Mouse (Mus musculus): ENCODE results near the gene Mfap3l. TPM values are rescaled to one million over a fixed set of nuclear protein-coding genes. Genes with fewer than 3 reads are reported as not detected.
A peak's percentile ranks its signal among the peaks of the same experiment; 100 is the strongest.
"Not testable (repeated sequence)": the region's sequence is repeated elsewhere in the genome, so short reads cannot be mapped to it uniquely, and the experiment has no call there.

Gene Mfap3l
- polyA plus RNA-seq (2015; fragmentation: Nextera tagmentation; extraction: Ambion mirVana): 6.5 and 6.8 TPM in 2 replicates

DNA sequence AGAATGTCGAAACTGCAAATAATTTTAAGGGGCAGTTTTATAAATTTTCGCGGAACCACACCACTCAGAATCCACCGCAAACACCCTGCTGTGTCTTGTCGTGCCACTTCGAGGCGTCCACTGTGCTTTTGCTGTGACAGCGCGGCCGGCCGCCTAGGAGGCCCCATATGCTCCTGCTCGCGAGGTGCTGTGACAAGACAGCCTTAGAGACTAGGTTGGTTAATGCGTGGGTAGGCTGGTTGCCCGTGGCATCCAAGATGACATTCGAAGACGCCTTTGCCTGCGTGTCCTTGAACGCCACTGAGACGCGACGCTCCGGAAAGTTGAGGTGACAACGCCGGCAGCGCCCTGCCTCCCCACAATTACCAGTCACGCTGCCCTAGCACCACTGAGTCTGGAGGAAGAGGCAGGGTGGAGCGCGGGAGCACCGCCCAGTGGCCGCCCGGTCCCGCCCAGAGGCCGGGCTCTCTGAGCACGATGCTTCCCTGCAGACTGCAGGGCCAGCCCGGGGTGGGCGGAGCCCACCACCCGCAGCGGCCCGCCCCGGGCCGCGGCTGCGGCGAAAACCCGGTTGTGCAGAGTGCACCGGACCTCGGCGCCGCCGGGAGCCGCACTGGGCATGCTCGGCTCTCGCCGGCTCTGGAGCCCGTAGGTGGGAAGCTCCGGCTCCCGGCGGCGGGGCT lies at the start of gene Mfap3l:
Gene Mfap3l (plus strand): TSS at position 578 of the 683 bp plus-strand sequence.
- Histone ChIP-seq H3K9ac (replicated peaks; ENCODE audit: low read length) (peak within 1 kb of the TSS; percentile 75), H3K27ac (ENCODE audit: low read length) (peak within 1 kb of the TSS; percentile 64), H3K9me3 (ENCODE audit: low read length) (no peaks in the 10 kb centered on the region), H3K27me3 (ENCODE audit: insufficient read depth, low read length) (peaks cover 15% of the 10 kb centered on the region), H3K4me2 (replicated peaks; ENCODE audit: low read depth, low read length) (peak within 1 kb of the TSS; percentile 98), H3K4me1 (ENCODE audit: insufficient read depth, low read length) (peaks cover 8% of the 10 kb centered on the region), H3K36me3 (ENCODE audit: insufficient read depth, low read length) (no peaks in the 10 kb centered on the region), H3K4me3 (ENCODE audit: low read length) (peak within 1 kb of the TSS; percentile 65)
- peak; percentile 99 for ATAC-seq (ENCODE audit: low FRiP score, low TSS enrichment)
- WGBS: 1% methylated on average over 55 of the region's 60 CpGs

DNA sequence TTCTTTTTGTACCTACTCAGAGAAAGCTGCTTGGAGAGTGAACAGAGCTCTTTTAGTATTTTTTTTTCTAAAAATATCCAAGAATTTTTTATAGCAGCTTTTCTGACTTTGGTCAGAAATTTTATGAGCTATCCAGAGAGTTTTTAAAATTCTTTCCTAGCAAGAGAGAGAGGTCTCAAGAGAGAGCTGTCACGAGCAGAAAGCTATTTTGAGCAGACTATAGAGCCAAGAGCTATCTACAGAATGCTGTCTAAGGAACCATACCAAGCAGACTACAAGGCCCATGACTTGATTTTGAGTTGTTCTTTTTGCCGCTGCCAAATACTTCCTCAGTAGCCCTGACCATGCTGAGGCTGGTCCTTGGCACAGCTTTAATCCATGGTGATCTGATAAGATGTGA lies 49.3 kb upstream of the Mfap3l start:
- no peak overlapping the region for H3K4me3 ChIP-seq (ENCODE audit: low read length)
- WGBS: 61% methylated on average over 2 of the region's 2 CpGs
- no peak overlapping the region for H3K4me2 ChIP-seq (replicated peaks; ENCODE audit: low read depth, low read length)
- H3K9ac ChIP-seq (replicated peaks; ENCODE audit: low read length): no peak overlapping the region
- H3K4me1 ChIP-seq (ENCODE audit: insufficient read depth, low read length): no peaks in the 10 kb centered on the region
- H3K36me3 ChIP-seq (ENCODE audit: insufficient read depth, low read length): no peaks in the 10 kb centered on the region
- H3K27me3 ChIP-seq (ENCODE audit: insufficient read depth, low read length): no peaks in the 10 kb centered on the region
- H3K9me3 ChIP-seq (ENCODE audit: low read length): no peaks in the 10 kb centered on the region
- no peak for ATAC-seq (ENCODE audit: low FRiP score, low TSS enrichment)
- no peak overlapping the region for H3K27ac ChIP-seq (ENCODE audit: low read length)

DNA sequence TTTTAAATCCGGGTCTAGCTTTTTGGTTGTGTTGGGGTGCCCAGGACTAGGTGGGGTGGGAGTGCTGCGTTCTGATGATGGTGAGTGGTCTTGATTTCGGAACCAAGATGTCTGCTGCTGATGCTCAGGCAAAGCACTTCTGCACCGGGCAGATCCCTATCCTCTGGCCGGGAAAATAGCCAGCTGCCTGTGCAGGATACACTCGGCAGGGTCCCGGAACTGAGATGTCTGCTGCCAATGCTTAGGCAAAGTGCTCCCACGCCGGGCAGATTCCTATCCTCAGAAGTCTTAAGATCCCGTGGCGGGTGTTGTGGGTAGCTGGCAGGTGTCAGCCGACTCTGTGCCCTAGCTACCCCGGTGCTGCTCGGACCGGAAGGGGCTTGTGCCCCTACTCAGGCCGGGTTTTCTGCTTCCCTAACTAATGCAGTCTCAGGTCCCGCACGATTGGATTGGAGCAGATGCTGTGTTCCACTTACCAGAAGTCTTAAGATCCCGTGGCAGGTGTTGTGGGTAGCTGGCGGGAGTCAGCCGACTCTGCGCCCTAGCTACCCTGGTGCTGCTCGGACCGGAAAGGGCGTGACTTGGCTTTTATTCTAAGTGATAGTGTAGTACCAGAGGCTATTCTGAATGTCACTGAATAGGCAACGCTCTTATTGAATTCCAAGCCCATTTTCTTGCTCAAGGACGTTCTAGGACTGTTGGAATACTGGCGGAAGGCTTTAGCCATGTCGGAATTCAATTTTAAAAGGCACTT lies 41.1 kb upstream of the Mfap3l start:
- H3K9me3 ChIP-seq (ENCODE audit: low read length); H3K4me2 ChIP-seq (replicated peaks; ENCODE audit: low read depth, low read length); H3K4me1 ChIP-seq (ENCODE audit: insufficient read depth, low read length); H3K27ac ChIP-seq (ENCODE audit: low read length); H3K9ac ChIP-seq (replicated peaks; ENCODE audit: low read length); ATAC-seq (ENCODE audit: low FRiP score, low TSS enrichment); H3K36me3 ChIP-seq (ENCODE audit: insufficient read depth, low read length); H3K4me3 ChIP-seq (ENCODE audit: low read length); H3K27me3 ChIP-seq (ENCODE audit: insufficient read depth, low read length): not testable (repeated sequence)
- WGBS: 90% methylated on average over 29 of the region's 29 CpGs

DNA sequence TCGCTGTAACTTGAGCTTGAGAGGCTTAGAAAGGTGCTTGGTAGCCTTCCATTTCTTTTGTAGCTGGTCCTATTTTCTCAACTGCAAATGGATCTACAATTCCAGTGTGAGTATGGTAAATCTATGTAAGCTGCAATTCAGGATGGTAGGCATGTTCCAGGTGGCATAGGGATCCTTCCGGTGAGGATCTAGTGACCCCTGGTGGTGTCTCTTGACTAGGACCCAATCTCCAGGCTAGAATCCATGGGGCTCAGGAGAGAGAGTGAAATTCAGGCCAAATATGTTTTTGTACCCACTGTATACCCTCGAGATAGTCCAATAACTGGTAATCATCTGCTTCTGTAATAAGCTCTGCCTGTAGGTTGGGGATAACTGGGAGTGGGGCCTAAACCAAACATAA lies 37.9 kb upstream of the Mfap3l start:
- H3K36me3 ChIP-seq (ENCODE audit: insufficient read depth, low read length): no peaks in the 10 kb centered on the region
- H3K4me1 ChIP-seq (ENCODE audit: insufficient read depth, low read length): no peaks in the 10 kb centered on the region
- H3K9me3 ChIP-seq (ENCODE audit: low read length): no peaks in the 10 kb centered on the region
- no peak for ATAC-seq (ENCODE audit: low FRiP score, low TSS enrichment)
- 66% methylated on average over 3 of the region's 3 CpGs for WGBS
- no peak overlapping the region for H3K27ac ChIP-seq (ENCODE audit: low read length)
- no peak overlapping the region for H3K4me2 ChIP-seq (replicated peaks; ENCODE audit: low read depth, low read length)
- H3K4me3 ChIP-seq (ENCODE audit: low read length): no peak overlapping the region
- H3K9ac ChIP-seq (replicated peaks; ENCODE audit: low read length): no peak overlapping the region
- H3K27me3 ChIP-seq (ENCODE audit: insufficient read depth, low read length): no peaks in the 10 kb centered on the region

DNA sequence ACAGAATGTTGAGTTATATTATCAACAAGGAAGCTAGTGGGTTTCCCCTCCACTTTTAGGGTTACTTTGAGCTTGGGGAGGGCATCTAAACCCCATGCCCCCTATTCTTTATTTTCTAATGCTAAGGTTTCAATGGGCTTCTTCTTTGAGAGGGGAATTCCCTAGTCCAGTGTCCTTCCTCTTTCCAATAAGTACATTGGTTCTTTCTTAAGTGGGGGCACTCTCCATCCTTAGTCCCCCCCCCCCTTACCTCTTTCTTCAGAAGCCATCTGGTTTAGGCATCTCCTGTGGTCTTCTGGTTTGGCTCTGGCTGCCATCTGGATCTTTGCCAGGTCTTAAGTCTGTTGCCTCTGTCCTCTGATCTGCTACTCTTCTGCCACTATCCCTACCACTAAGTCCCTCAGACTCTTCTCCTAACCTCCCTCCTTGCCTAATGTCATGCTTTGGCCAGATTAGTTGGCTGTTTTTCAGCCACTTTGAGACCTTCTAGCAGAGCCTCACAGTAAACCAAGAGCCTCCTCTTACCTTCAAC lies 21.0 kb upstream of the Mfap3l start:
- Histone ChIP-seq H3K36me3 (ENCODE audit: insufficient read depth, low read length) (no peaks in the 10 kb centered on the region), H3K4me3 (ENCODE audit: low read length) (no peak overlapping the region), H3K4me2 (replicated peaks; ENCODE audit: low read depth, low read length) (no peak overlapping the region), H3K9me3 (ENCODE audit: low read length) (no peaks in the 10 kb centered on the region), H3K9ac (replicated peaks; ENCODE audit: low read length) (no peak overlapping the region), H3K4me1 (ENCODE audit: insufficient read depth, low read length) (no peaks in the 10 kb centered on the region), H3K27ac (ENCODE audit: low read length) (no peak overlapping the region), H3K27me3 (ENCODE audit: insufficient read depth, low read length) (no peaks in the 10 kb centered on the region)
- ATAC-seq (ENCODE audit: low FRiP score, low TSS enrichment): no peak

DNA sequence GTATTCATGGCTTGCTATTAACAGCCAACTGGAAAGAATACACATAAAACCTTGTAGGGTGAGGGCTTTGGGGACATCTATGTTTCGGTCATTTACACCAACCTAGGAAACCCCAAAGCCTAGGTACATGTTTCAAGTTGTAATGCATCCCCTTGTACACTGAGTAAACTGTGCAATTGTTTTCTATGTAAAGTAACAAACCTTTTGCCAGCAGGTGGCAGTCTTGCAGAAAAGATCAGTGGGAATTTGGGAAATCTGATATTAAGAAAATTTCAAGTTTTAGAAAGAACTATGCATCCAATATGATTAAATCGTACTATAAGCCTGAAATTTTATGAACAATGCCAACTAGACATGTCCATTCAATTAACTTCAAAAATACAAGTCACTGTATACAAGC lies 15.7 kb upstream of the Mfap3l start:
- ATAC-seq (ENCODE audit: low FRiP score, low TSS enrichment): no peak
- Histone ChIP-seq H3K4me2 (replicated peaks; ENCODE audit: low read depth, low read length) (no peak overlapping the region), H3K4me3 (ENCODE audit: low read length) (no peak overlapping the region), H3K27me3 (ENCODE audit: insufficient read depth, low read length) (no peaks in the 10 kb centered on the region), H3K9ac (replicated peaks; ENCODE audit: low read length) (no peak overlapping the region), H3K4me1 (ENCODE audit: insufficient read depth, low read length) (no peaks in the 10 kb centered on the region), H3K36me3 (ENCODE audit: insufficient read depth, low read length) (no peaks in the 10 kb centered on the region), H3K9me3 (ENCODE audit: low read length) (no peaks in the 10 kb centered on the region), H3K27ac (ENCODE audit: low read length) (no peak overlapping the region)
- 38% methylated on average over 2 of the region's 2 CpGs for WGBS

DNA sequence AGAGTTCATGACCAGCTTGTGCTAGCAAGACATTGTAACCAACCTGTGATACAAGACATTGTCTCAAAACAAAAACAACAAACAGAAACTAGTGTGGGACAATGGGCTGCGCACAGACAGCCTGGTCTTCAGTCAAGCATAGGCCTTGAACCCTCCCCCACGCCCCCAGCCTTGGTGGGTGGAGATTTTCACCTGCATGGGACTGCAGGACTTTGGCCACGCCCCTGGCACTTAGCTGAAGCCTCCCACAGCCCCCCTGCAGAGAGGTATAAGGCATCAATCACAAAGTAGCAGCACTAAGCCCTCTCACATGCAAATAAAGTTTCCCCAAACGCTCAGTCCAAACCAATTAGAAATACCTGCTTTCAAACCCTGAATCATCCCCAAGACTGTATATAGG lies 11.1 kb upstream of the Mfap3l start:
- Histone ChIP-seq H3K4me3 (ENCODE audit: low read length) (no peak overlapping the region), H3K4me1 (ENCODE audit: insufficient read depth, low read length) (no peaks in the 10 kb centered on the region), H3K36me3 (ENCODE audit: insufficient read depth, low read length) (no peaks in the 10 kb centered on the region), H3K27ac (ENCODE audit: low read length) (no peak overlapping the region), H3K9me3 (ENCODE audit: low read length) (no peaks in the 10 kb centered on the region), H3K27me3 (ENCODE audit: insufficient read depth, low read length) (no peaks in the 10 kb centered on the region), H3K9ac (replicated peaks; ENCODE audit: low read length) (no peak overlapping the region), H3K4me2 (replicated peaks; ENCODE audit: low read depth, low read length) (no peak overlapping the region)
- 74% methylated on average over 4 of the region's 4 CpGs for WGBS
- ATAC-seq (ENCODE audit: low FRiP score, low TSS enrichment): no peak

DNA sequence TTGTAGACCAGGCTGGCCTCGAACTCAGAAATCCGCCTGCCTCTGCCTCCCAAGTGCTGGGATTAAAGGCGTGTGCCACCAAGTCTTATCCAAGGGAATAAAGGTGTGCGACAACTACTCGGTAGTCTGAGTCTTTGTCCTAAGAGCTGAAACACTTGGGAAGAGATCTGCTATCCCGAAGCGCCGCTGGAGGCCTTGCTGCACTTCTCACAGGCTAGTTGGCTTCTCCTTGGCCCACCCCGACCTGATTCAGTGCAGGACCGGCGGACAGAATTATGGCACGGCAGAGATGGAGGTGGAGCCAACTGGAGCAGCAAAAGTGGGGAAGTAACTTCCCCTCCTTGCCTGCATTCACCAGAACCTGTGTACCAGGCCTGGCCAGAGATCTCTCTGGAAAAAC lies 10.6 kb upstream of the Mfap3l start:
- H3K36me3 ChIP-seq (ENCODE audit: insufficient read depth, low read length): no peaks in the 10 kb centered on the region
- H3K4me3 ChIP-seq (ENCODE audit: low read length): no peak overlapping the region
- H3K4me2 ChIP-seq (replicated peaks; ENCODE audit: low read depth, low read length): no peak overlapping the region
- H3K4me1 ChIP-seq (ENCODE audit: insufficient read depth, low read length): no peaks in the 10 kb centered on the region
- no peaks in the 10 kb centered on the region for H3K27me3 ChIP-seq (ENCODE audit: insufficient read depth, low read length)
- H3K9ac ChIP-seq (replicated peaks; ENCODE audit: low read length): no peak overlapping the region
- H3K9me3 ChIP-seq (ENCODE audit: low read length): no peaks in the 10 kb centered on the region
- 92% methylated on average over 12 of the region's 12 CpGs for WGBS
- H3K27ac ChIP-seq (ENCODE audit: low read length): no peak overlapping the region
- no peak for ATAC-seq (ENCODE audit: low FRiP score, low TSS enrichment)

DNA sequence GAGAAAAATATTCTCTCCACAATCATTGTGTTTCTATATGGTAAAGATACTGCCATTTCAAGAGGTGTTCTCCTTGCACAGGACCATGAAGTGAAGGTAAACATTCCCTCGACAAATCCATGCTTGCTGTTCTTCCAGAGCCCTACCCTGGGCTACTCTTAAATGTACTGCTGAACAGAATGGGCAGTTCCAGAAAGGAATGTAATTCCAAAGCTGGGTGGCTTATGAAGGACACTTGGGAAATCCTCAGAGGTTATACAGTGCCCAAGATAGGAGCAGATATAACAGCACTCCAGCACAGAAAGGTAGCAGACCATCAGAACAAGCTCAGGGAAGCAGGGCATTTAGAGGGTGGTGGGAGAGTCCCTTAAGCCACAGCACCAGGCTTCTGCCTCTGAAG lies 9.2 kb upstream of the Mfap3l start:
- H3K27me3 ChIP-seq (ENCODE audit: insufficient read depth, low read length): no peaks in the 10 kb centered on the region
- no peak overlapping the region for H3K9ac ChIP-seq (replicated peaks; ENCODE audit: low read length)
- no peaks in the 10 kb centered on the region for H3K36me3 ChIP-seq (ENCODE audit: insufficient read depth, low read length)
- no peak overlapping the region for H3K4me3 ChIP-seq (ENCODE audit: low read length)
- H3K9me3 ChIP-seq (ENCODE audit: low read length): no peaks in the 10 kb centered on the region
- 68% methylated on average over 1 of the region's 1 CpGs for WGBS
- no peak overlapping the region for H3K4me2 ChIP-seq (replicated peaks; ENCODE audit: low read depth, low read length)
- no peak overlapping the region for H3K27ac ChIP-seq (ENCODE audit: low read length)
- ATAC-seq (ENCODE audit: low FRiP score, low TSS enrichment): no peak
- H3K4me1 ChIP-seq (ENCODE audit: insufficient read depth, low read length): no peaks in the 10 kb centered on the region

DNA sequence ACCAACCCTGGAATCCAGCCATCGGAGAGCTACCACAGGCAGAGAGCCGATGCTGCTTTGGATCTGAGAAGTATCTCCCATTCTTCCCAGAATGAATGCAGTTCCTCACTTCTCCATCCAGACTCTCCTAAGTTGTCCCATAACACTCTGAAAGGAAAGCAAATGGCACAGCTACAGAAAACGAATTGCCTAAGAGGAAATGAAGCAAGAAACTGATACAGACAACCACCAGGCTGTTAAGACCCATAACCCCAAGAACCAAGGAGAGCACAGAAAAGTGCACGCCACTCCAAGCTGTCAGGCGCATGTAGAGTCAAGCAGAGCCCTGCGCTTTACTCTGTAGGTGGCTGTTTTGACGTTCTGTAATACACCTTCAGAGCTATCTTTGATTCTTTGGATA lies 7.9 kb upstream of the Mfap3l start:
- ATAC-seq (ENCODE audit: low FRiP score, low TSS enrichment): no peak
- WGBS: 83% methylated on average over 7 of the region's 7 CpGs
- H3K36me3 ChIP-seq (ENCODE audit: insufficient read depth, low read length): no peaks in the 10 kb centered on the region

More for the DNA sequence above, 7.9 kb upstream of the Mfap3l start:
- Histone ChIP-seq H3K4me3 (ENCODE audit: low read length) (no peak overlapping the region), H3K27ac (ENCODE audit: low read length) (no peak overlapping the region), H3K4me2 (replicated peaks; ENCODE audit: low read depth, low read length) (no peak overlapping the region), H3K9me3 (ENCODE audit: low read length) (no peaks in the 10 kb centered on the region), H3K9ac (replicated peaks; ENCODE audit: low read length) (no peak overlapping the region), H3K4me1 (ENCODE audit: insufficient read depth, low read length) (no peaks in the 10 kb centered on the region), H3K27me3 (ENCODE audit: insufficient read depth, low read length) (peaks cover 5% of the 10 kb centered on the region)
